7 mouse cellular contexts compared by ENCODE assay signal in genomic region chr13:30272040-30272686, GRCm38 (mm10).
DNase-seq lines count a peak whose midpoint lies in the region; ATAC-seq and TF ChIP-seq lines count a peak whose summit lies in the region.

No protein-coding gene starts in this region.

- no peak for DNase-seq in lung, adult 2 months
- DNase-seq in lung, postnatal 25 days (ENCODE audit: low spot score) = no peak
- peak; percentile 37 for DNase-seq in Muller cell, postnatal 12 days (ENCODE audit: inconsistent ontology term)
- DNase-seq in embryo, embryonic 9.5 days (ENCODE audit: extremely low spot score) = peak; percentile 61

- H3K27me3 ChIP-seq in hindbrain, embryonic 13.5 days = no peaks in the 10 kb centered on the region
- no peaks in the 10 kb centered on the region for H3K27me3 ChIP-seq in limb, embryonic 12.5 days
- no peaks in the 10 kb centered on the region for H3K27me3 ChIP-seq in neural tube, embryonic 12.5 days (replicated peaks)

- H3K4me1 ChIP-seq in lung, adult 2 months (ENCODE audit: control insufficient read depth, insufficient read depth, low read length) = no peaks in the 10 kb centered on the region
- H3K4me1 ChIP-seq in hindbrain, embryonic 13.5 days (replicated peaks) = no peaks in the 10 kb centered on the region
- H3K4me1 ChIP-seq in limb, embryonic 12.5 days (replicated peaks) = no peaks in the 10 kb centered on the region
- H3K4me1 ChIP-seq in neural tube, embryonic 12.5 days = no peaks in the 10 kb centered on the region

- no peak overlapping the region for H3K27ac ChIP-seq in hindbrain, embryonic 13.5 days
- H3K27ac ChIP-seq in limb, embryonic 12.5 days = no peak overlapping the region
- H3K27ac ChIP-seq in neural tube, embryonic 12.5 days = no peak overlapping the region

- no peak for TF ChIP-seq POLR2A in lung, adult 2 months (IDR thresholded peaks at IDR 0.05; ENCODE audit: borderline replicate concordance, extremely low read depth, low read depth, low read length)

- H3K4me3 ChIP-seq in lung, adult 2 months (replicated peaks; ENCODE audit: extremely low read depth, low read depth, low read length) = no peak overlapping the region
- no peak overlapping the region for H3K4me3 ChIP-seq in hindbrain, embryonic 13.5 days
- H3K4me3 ChIP-seq in limb, embryonic 12.5 days (replicated peaks) = no peak overlapping the region
- no peak overlapping the region for H3K4me3 ChIP-seq in neural tube, embryonic 12.5 days

- H3K4me2 ChIP-seq in hindbrain, embryonic 13.5 days = no peak overlapping the region
- H3K4me2 ChIP-seq in limb, embryonic 12.5 days = no peak overlapping the region
- no peak overlapping the region for H3K4me2 ChIP-seq in neural tube, embryonic 12.5 days (replicated peaks)

- no peaks in the 10 kb centered on the region for H3K36me3 ChIP-seq in hindbrain, embryonic 13.5 days
- H3K36me3 ChIP-seq in limb, embryonic 12.5 days = no peaks in the 10 kb centered on the region
- no peaks in the 10 kb centered on the region for H3K36me3 ChIP-seq in neural tube, embryonic 12.5 days

- no peaks in the 10 kb centered on the region for H3K9me3 ChIP-seq in hindbrain, embryonic 13.5 days
- no peaks in the 10 kb centered on the region for H3K9me3 ChIP-seq in limb, embryonic 12.5 days
- no peaks in the 10 kb centered on the region for H3K9me3 ChIP-seq in neural tube, embryonic 12.5 days

- TF ChIP-seq CTCF in lung, adult 2 months (IDR thresholded peaks at IDR 0.05; ENCODE audit: insufficient read depth, low read length) = peak; percentile 76

- WGBS in lung, adult 2 months = 15% methylated on average over 6 of the region's 6 CpGs
- WGBS in hindbrain, embryonic 13.5 days = 19% methylated on average over 6 of the region's 6 CpGs
- 16% methylated on average over 6 of the region's 6 CpGs for WGBS in limb, embryonic 12.5 days
- 19% methylated on average over 6 of the region's 6 CpGs for WGBS in neural tube, embryonic 12.5 days

- peak; percentile 89 for ATAC-seq in hindbrain, embryonic 13.5 days (ENCODE audit: low FRiP score)
- peak; percentile 31; the same call in 1 of the 2 replicates for ATAC-seq in limb, embryonic 12.5 days (ENCODE audit: insufficient number of reproducible peaks, insufficient read depth, low FRiP score, low TSS enrichment, low read depth)
- peak; percentile 48; the same call in 1 of the 2 replicates for ATAC-seq in neural tube, embryonic 12.5 days (ENCODE audit: low FRiP score, low read depth)

- H3K9ac ChIP-seq in hindbrain, embryonic 13.5 days = no peak overlapping the region
- H3K9ac ChIP-seq in limb, embryonic 12.5 days (replicated peaks) = no peak overlapping the region
- no peak overlapping the region for H3K9ac ChIP-seq in neural tube, embryonic 12.5 days

Comparison
In these comparisons a context has a peak if more than half of its experiments do, and no peak if none do; other contexts are left out.
1. DNase-seq: peak in Muller cell, postnatal 12 days (single experiment) and embryo, embryonic 9.5 days (single experiment); none in lung, adult 2 months (single experiment) and lung, postnatal 25 days (single experiment).
2. ATAC-seq: peak in every context shown above with its lines; median percentile 89 in hindbrain, embryonic 13.5 days; 48 in neural tube, embryonic 12.5 days; 31 in limb, embryonic 12.5 days.